Mouse (Mus musculus) ES-CJ7 (cell line): ENCODE results near the gene Polr3e.
A peak's percentile ranks its signal among the peaks of the same experiment; 100 is the strongest.

Experiments used
- DNase-seq: peaks from one replicate; pipeline ENCODE4 v3.0.0; 2011; ENCODE audit warnings: low read depth, low spot score

Gene Polr3e

GRCm38 (mm10) chr7:120977063-120977462 is 59.5 kb downstream of the Polr3e start:
- DNase-seq, result no peak

- DNase-seq, result no peak
These were observed 62.5 kb downstream of the Polr3e start for GRCm38 (mm10) chr7:120980041-120980440.

- peak; percentile 58 for DNase-seq
These were observed 63.7 kb downstream of the Polr3e start for GRCm38 (mm10) chr7:120980931-120981924.

GRCm38 (mm10) chr7:120982200-120982841 is 64.8 kb downstream of the Polr3e start, which contains the start of the genes Cdr2 and Mfsd13b:
TSS of gene Cdr2 (minus strand) at chr7:120982312.
TSS of gene Mfsd13b (plus strand) at chr7:120982509.
- peak; percentile 97 for DNase-seq

- no peak for DNase-seq
These were observed 65.4 kb downstream of the Polr3e start for GRCm38 (mm10) chr7:120982968-120983367.

GRCm38 (mm10) chr7:120991191-120991590 is 73.6 kb downstream of the Polr3e start:
- no peak for DNase-seq
